Mouse (Mus musculus) embryonic fibroblast, embryonic 13.5 days (primary cell): ENCODE results near the gene Tfam.

Experiments
- CTCF ChIP-seq: IDR thresholded peaks from 2 replicates; pipeline ENCODE4 v1.5.1; 2011; ENCODE audit warnings: mild to moderate bottlenecking, control low read depth, low read length, moderate library complexity, borderline replicate concordance; ENCODE audit not compliant: insufficient read depth
- POLR2A ChIP-seq: IDR thresholded peaks from 2 replicates; pipeline ENCODE4 v1.6.1; 2011; ENCODE audit warnings: low read depth, mild to moderate bottlenecking, control low read depth, low read length, moderate library complexity

DNA sequence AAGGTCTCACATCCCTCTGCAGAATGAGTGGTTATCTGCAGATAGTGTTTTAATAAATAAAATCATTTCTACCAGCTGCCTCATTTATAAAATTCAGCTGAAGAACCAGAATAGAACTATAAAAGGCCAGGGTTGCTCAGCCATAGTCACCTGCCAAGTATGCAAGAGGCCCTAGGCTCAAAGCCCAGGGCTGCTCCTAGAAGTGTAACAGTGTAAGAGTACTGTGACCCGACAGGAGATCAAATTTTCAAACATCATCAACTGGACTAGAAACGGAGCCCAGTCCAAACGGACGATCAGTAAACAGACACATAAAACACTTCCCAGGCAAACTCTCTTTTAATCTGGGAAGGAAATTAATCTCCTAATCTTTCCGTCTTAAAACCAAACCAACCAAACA lies 13.8 kb upstream of the Tfam start:
- no peak for TF ChIP-seq CTCF
- TF ChIP-seq POLR2A = no peak
